Mouse (Mus musculus): ENCODE data around the gene Hmgb4. TPM values are rescaled to one million over a fixed set of nuclear protein-coding genes. Genes with fewer than 3 reads are reported as not detected.

Hmgb4 gene
- polyA plus RNA-seq, 1 experiment from 2014 or later = not detected

DNA sequence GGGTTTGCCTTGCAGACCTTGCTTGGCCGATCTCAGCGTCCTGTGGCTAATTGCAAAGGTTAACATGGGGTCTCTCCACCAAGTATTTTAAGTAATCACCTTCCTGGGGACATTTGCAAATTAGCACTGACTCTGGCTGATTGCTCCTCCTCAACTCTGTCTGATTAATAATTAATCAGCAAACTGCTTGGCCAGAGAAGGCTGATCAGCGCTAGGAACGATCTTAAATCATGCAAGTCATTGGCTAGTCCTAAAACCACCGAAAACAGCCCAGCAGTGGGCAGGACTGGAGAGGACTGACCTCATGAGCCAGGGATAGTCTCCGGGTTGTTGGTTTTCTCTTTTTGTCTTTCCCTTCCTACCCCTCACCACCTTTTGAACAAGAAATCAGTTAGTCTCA is 36.3 kb downstream of the Hmgb4 start:
- WGBS = 57% methylated on average over 6 of the region's 6 CpGs
- Histone ChIP-seq H3K36me3 (no peaks in the 10 kb centered on the region), H3K27me3 (no peaks in the 10 kb centered on the region), H3K9me3 (replicated peaks) (no peaks in the 10 kb centered on the region), H3K4me2 (replicated peaks) (no peak overlapping the region), H3K27ac (replicated peaks) (no peak overlapping the region), H3K4me3 (replicated peaks) (no peak overlapping the region), H3K9ac (no peak overlapping the region), H3K4me1 (no peaks in the 10 kb centered on the region)
- no peak for ATAC-seq (ENCODE audit: insufficient number of reproducible peaks, low FRiP score, low TSS enrichment, low read depth)

DNA sequence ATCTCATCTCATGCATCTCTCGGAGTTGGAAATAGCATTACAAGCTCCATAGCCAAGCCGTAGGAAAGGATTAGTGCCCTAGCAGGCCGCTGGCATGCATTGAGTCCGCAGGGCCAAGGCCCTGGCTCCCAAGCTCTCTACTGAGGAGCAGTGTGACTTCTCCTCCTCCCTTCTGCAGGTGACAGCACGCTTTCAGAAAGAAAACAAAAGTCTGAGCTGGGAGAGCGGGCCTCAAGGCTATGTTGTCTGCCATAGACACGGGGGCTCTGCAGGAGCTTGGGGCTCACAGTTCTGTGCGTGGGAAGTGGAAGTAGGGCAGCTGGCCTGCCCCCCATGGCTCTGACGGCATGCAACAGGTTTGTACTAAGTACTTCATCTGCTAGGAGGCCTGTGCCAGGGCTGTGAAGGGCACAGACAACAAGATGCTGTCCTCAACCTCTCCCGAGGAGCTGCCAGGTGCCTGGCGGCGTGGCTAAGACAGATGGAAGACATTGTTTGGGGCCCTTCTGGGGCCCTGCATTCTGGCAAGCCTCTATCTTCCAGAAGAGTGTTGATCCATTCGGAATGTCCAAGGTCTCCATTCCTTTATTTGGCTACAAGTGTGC is 42.7 kb downstream of the Hmgb4 start:
- Histone ChIP-seq H3K27ac (replicated peaks) (no peak overlapping the region), H3K27me3 (no peaks in the 10 kb centered on the region), H3K9me3 (replicated peaks) (no peaks in the 10 kb centered on the region), H3K36me3 (no peaks in the 10 kb centered on the region), H3K4me3 (replicated peaks) (no peak overlapping the region), H3K9ac (no peak overlapping the region), H3K4me2 (replicated peaks) (no peak overlapping the region), H3K4me1 (no peaks in the 10 kb centered on the region)
- 63% methylated on average over 13 of the region's 13 CpGs for WGBS
- ATAC-seq (ENCODE audit: insufficient number of reproducible peaks, low FRiP score, low TSS enrichment, low read depth) = no peak
